Mouse (Mus musculus) heart, postnatal 0 days (tissue): ENCODE data around the gene Cit. TPM values are rescaled to one million over a fixed set of nuclear protein-coding genes. Genes with fewer than 3 reads are reported as not detected.
"Not testable (repeated sequence)": the region's sequence is repeated elsewhere in the genome, so short reads cannot be mapped to it uniquely, and the experiment has no call there.

ENCODE experiments used
- ATAC-seq: fragments of 200-750 bp; cut with Nextera tagmentation; 2 replicates; pipeline ENCODE4 v1.8.0; 2017; ENCODE audit warnings: low read depth, moderate number of reproducible peaks, moderate library complexity; ENCODE audit not compliant: insufficient read depth
- DNase-seq: peaks from one replicate; pipeline ENCODE4 v3.0.0-alpha.2; 2016; ENCODE audit warnings: low spot score
- H3K27ac ChIP-seq: fragments of 300-500 bp; sonication (generic); 2 replicates; pipeline ENCODE4 v1.5.1; 2014; ENCODE audit warnings: low read depth, mild to moderate bottlenecking
- H3K27me3 ChIP-seq: fragments of 300-500 bp; sonication (generic); 2 replicates; pipeline ENCODE4 v1.6.1; 2014; ENCODE audit warnings: low read length, mixed read lengths; ENCODE audit not compliant: control insufficient read depth, insufficient read depth
- H3K36me3 ChIP-seq: fragments of 300-500 bp; sonication (generic); replicated peaks from 2 replicates; pipeline ENCODE4 v1.6.1; 2014; ENCODE audit warnings: low read length, mixed read lengths; ENCODE audit not compliant: control insufficient read depth, insufficient read depth
- H3K4me1 ChIP-seq: fragments of 300-500 bp; sonication (generic); 2 replicates; pipeline ENCODE4 v1.6.1; 2014; ENCODE audit warnings: antibody characterized with exemption; ENCODE audit not compliant: control insufficient read depth, insufficient read depth
- H3K4me2 ChIP-seq: fragments of 300-500 bp; sonication (generic); 2 replicates; pipeline ENCODE4 v1.6.1; 2014; ENCODE audit warnings: low read depth, mild to moderate bottlenecking, low read length, moderate library complexity
- H3K4me3 ChIP-seq: fragments of 300-500 bp; sonication (generic); 2 replicates; pipeline ENCODE4 v1.5.1; 2014; ENCODE audit warnings: low read depth, low read length
- H3K9ac ChIP-seq: fragments of 300-500 bp; sonication (generic); replicated peaks from 2 replicates; pipeline ENCODE4 v1.6.1; 2014; ENCODE audit warnings: low read depth, low read length, mixed read lengths
- H3K9me3 ChIP-seq: fragments of 300-500 bp; sonication (generic); replicated peaks from 2 replicates; pipeline ENCODE4 v1.6.1; 2016; ENCODE audit warnings: low read length; ENCODE audit not compliant: control insufficient read depth
- CTCF ChIP-seq: IDR thresholded peaks from 2 replicates; pipeline ENCODE4 v1.5.1; 2016; ENCODE audit warnings: antibody characterized with exemption, control low read depth, low read depth
- EP300 ChIP-seq: IDR thresholded peaks from 2 replicates; pipeline ENCODE4 v1.6.1; 2016; ENCODE audit warnings: antibody characterized with exemption, low read depth
- WGBS: fragments of 180-500 bp; shearing (Covaris S2); extraction: QIAGEN DNeasy Blood & Tissue Kit; methylation state at CpG from one replicate; pipeline ENCODE4 v1.1.7; 2014; 5-methylcytosine and 5-hydroxymethylcytosine counted together
- polyA plus RNA-seq: library from polyadenylated mRNA; unstranded; fragments of >200 nt; fragmentation: Nextera tagmentation; extraction: Ambion mirVana; gene quantifications from 2 replicates; pipeline ENCODE4 v1.2.1, GENCODE M21; 2015
- total RNA-seq: library from RNA; depleted of rRNA; stranded (reverse); fragments of >200 nt; gene quantifications from 2 replicates; pipeline ENCODE4 v1.2.3, GENCODE M21; 2014; ENCODE audit warnings: low replicate concordance

The Cit gene
- total and polyA plus RNA-seq, 2 experiments from 2014 or later = 4.1 to 11.5 TPM

DNA sequence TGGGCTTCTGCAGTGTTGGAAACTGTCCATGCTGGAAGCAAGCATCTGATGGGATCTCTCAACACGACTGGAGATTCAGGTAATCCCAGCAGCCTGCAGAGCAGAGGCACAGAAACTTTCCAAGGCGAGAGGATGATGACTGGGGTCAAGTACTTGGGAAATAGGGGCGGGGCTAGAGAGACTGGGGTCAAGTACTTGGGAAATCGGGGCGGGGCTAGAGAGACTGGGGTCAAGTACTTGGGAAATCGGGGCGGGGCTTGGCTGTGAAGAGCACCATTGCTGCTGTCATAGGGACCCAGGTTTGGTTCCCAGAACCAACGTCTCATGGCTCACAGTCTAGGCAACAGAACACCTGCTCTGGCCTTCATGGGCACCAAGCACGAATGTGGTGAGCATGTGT, 25.1 kb upstream of the Cit start:
- ATAC-seq = no peak
- Histone ChIP-seq H3K9ac (no peak overlapping the region), H3K36me3 (no peaks in the 10 kb centered on the region), H3K4me1 (peaks cover 10% of the 10 kb centered on the region; the same call in 1 of the 2 replicates), H3K27ac (no peak overlapping the region), H3K4me3 (no peak overlapping the region), H3K27me3 (no peaks in the 10 kb centered on the region), H3K9me3 (no peaks in the 10 kb centered on the region), H3K4me2 (no peak overlapping the region)
- DNase-seq = no peak
- TF ChIP-seq CTCF (no peak), EP300 (no peak)
- 64% methylated on average over 9 of the region's 9 CpGs for WGBS

DNA sequence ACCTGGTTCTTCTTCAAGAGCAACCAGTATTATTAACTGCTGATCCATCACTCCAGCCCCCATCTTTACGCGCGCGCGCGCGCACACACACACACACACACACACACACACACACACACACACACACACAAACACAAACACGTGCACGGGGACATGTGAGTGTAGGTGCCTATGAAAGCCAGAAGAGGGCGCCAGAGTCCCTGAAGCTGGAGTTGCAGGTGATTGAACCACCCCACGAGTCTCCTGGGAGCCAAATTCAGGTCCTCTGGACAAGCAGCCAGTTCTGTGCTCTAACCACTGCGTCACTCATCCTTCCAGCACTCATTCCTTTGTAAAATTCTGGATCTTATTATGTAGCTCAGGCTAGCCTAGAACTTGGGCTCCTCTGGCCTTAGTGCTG, 23.9 kb upstream of the Cit start:
- 90% methylated on average over 12 of the region's 12 CpGs for WGBS
- no peak for ATAC-seq
- no peaks in the 10 kb centered on the region for H3K9me3 ChIP-seq

DNA sequence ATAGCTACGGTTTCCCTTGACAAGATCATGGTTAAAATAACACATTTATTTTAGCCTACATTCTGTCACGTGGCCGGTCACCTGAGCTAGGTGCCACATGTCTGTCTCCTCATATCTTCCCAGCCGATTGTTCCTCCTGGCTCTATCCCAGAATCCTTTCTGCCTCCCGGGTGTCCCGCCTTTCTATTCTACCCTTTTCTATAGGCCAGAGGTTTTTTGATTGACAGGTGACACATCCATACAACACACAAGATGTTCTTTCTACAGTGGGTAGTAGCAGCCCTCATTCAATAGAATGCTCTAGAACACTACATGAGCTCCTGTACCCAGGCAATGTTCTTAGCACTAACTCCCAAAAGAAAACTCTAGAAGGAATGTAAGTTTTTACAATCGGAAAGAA, 23.2 kb upstream of the Cit start:
- Histone ChIP-seq H3K4me3 (no peak overlapping the region), H3K4me1 (peaks cover 6% of the 10 kb centered on the region; the same call in 1 of the 2 replicates), H3K9ac (no peak overlapping the region), H3K27ac (no peak overlapping the region), H3K9me3 (no peaks in the 10 kb centered on the region), H3K4me2 (no peak overlapping the region), H3K27me3 (no peaks in the 10 kb centered on the region), H3K36me3 (no peaks in the 10 kb centered on the region)
- TF ChIP-seq EP300 (no peak), CTCF (no peak)
- DNase-seq (no peak), ATAC-seq (no peak)
- 84% methylated on average over 7 of the region's 7 CpGs for WGBS

More for the DNA sequence above, 23.9 kb upstream of the Cit start:
- TF ChIP-seq EP300 (no peak), CTCF (no peak)
- no peak overlapping the region for H3K27ac ChIP-seq
- H3K4me2 ChIP-seq = no peak overlapping the region
- H3K4me1 ChIP-seq = peaks cover 10% of the 10 kb centered on the region; the same call in 1 of the 2 replicates
- H3K4me3 ChIP-seq = no peak overlapping the region
- H3K9ac ChIP-seq = no peak overlapping the region
- no peak for DNase-seq
- H3K36me3 ChIP-seq = no peaks in the 10 kb centered on the region
- H3K27me3 ChIP-seq = no peaks in the 10 kb centered on the region

DNA sequence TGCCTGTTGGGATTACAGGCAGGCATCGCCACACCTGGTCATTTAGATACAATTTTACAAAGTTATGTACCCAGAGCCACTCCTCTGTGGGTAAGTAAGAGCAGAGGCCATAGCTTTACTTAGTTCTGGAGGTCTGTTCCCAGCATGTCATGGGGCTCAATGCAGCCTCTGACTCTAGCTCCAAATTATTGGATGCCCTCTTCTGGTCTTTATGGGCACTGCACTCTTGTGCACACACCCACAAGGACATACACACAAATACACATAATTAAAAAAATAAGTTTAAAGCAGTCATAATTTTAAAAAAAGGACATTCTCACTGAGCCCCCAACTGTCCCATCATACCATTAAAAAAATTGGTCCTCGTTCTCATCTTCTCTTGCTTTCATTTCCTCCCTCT, 12.3 kb upstream of the Cit start:
- H3K4me1 ChIP-seq = no peaks in the 10 kb centered on the region
- peaks cover 4% of the 10 kb centered on the region; the same call in 1 of the 2 replicates for H3K9me3 ChIP-seq
- no peak for DNase-seq
- no peak overlapping the region for H3K4me3 ChIP-seq
- no peaks in the 10 kb centered on the region for H3K36me3 ChIP-seq
- 85% methylated on average over 2 of the region's 2 CpGs for WGBS
- TF ChIP-seq CTCF (no peak), EP300 (no peak)
- no peak for ATAC-seq
- no peak overlapping the region for H3K9ac ChIP-seq
- no peak overlapping the region for H3K4me2 ChIP-seq
- H3K27me3 ChIP-seq = no peaks in the 10 kb centered on the region
- no peak overlapping the region for H3K27ac ChIP-seq

DNA sequence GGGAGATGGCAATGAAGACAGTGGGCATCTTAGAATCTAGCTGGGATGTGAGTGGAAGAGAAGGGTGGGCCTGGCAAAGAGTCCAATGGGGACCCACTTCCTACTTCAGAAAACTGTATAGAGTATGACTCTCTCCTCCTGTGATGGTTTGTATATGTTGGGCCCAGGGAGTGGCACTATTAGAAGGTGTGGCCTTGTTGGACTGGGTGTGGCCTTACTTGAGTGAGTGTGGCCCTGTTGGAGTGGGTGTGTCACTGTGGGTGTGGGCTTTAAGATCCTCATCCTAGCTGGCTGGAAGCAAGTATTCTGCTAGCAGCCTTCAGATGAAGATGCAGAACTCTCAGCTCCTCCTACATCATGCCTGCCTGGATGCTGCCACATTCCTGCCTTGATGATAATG, 11.3 kb upstream of the Cit start:
- H3K36me3 ChIP-seq, DNase-seq, H3K27me3 ChIP-seq, H3K4me3 ChIP-seq, H3K4me1 ChIP-seq, ATAC-seq, H3K4me2 ChIP-seq, H3K27ac ChIP-seq, H3K9ac ChIP-seq, H3K9me3 ChIP-seq: not testable (repeated sequence)

DNA sequence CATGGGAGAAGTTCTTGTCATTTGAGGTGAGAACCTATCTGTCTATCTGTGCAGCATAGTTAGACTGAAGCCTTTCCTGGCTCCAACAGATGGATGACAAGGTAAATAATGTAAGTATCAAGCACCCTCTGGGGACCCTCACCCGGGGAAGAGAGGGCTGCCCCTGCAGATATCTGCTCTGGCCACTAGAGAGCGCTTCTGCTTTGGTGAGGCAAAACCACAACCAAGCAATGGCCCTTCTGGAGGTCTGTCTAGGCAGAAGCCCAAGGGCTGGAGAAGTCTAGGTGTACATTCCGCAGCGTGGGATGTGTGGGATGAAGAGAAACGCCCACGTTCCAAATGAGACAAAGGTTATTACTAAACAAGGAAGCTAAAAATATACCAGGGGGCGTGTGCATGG, 9.8 kb upstream of the Cit start:
- H3K9ac ChIP-seq = no peak overlapping the region
- TF ChIP-seq CTCF (peak; percentile 10; the same call in 1 of the 2 replicates), EP300 (no peak)
- ATAC-seq (no peak), DNase-seq (no peak)
- WGBS = 49% methylated on average over 7 of the region's 7 CpGs
- no peak overlapping the region for H3K4me2 ChIP-seq
- no peaks in the 10 kb centered on the region for H3K4me1 ChIP-seq
- H3K27me3 ChIP-seq = no peaks in the 10 kb centered on the region
- H3K9me3 ChIP-seq = peaks cover 4% of the 10 kb centered on the region; the same call in 1 of the 2 replicates
- no peak overlapping the region for H3K27ac ChIP-seq
- no peak overlapping the region for H3K4me3 ChIP-seq
- H3K36me3 ChIP-seq = no peaks in the 10 kb centered on the region
